Mouse (Mus musculus): ENCODE measurements around the gene Dhx16. TPM values are rescaled to one million over a fixed set of nuclear protein-coding genes. Genes with fewer than 3 reads are reported as not detected.
A peak's percentile ranks its signal among the peaks of the same experiment; 100 is the strongest.
"Not testable (repeated sequence)": the region's sequence is repeated elsewhere in the genome, so short reads cannot be mapped to it uniquely, and the experiment has no call there.

The Dhx16 gene
- polyA plus RNA-seq, 1 experiment from 2014 or later = 53.0 TPM

- Histone ChIP-seq H3K36me3 (peaks cover 65% of the 10 kb centered on the region), H3K4me1 (replicated peaks) (peaks cover 28% of the 10 kb centered on the region), H3K4me3 (no peak overlapping the region), H3K9me3 (no peaks in the 10 kb centered on the region), H3K27me3 (ENCODE audit: insufficient read depth, poor library complexity, severe bottlenecking) (no peaks in the 10 kb centered on the region), H3K27ac (peak overlapping the region; percentile 40; the same call in 1 of the 2 replicates)
- DNase-seq (ENCODE audit: low spot score) = no peak
- WGBS = 91% methylated on average over 4 of the region's 4 CpGs
Observed at GRCm38 (mm10) chr17:35921710-35922109, 42.1 kb downstream of the Dhx16 start.

- Histone ChIP-seq H3K9me3 (no peaks in the 10 kb centered on the region), H3K27ac (no peak overlapping the region), H3K4me3 (no peak overlapping the region), H3K4me1 (replicated peaks) (peaks cover 28% of the 10 kb centered on the region), H3K36me3 (peaks cover 67% of the 10 kb centered on the region), H3K27me3 (ENCODE audit: insufficient read depth, poor library complexity, severe bottlenecking) (no peaks in the 10 kb centered on the region)
- WGBS = 92% methylated on average over 3 of the region's 3 CpGs
- no peak for DNase-seq (ENCODE audit: low spot score)
Observed at GRCm38 (mm10) chr17:35922566-35922965, 42.9 kb downstream of the Dhx16 start.

- H3K4me1 ChIP-seq (replicated peaks) = peaks cover 28% of the 10 kb centered on the region
- no peak overlapping the region for H3K27ac ChIP-seq
- no peaks in the 10 kb centered on the region for H3K9me3 ChIP-seq
- H3K36me3 ChIP-seq = peaks cover 69% of the 10 kb centered on the region
- no peaks in the 10 kb centered on the region for H3K27me3 ChIP-seq (ENCODE audit: insufficient read depth, poor library complexity, severe bottlenecking)
- no peak for DNase-seq (ENCODE audit: low spot score)
- 94% methylated on average over 4 of the region's 4 CpGs for WGBS
- no peak overlapping the region for H3K4me3 ChIP-seq
Observed at GRCm38 (mm10) chr17:35923281-35923680, 43.7 kb downstream of the Dhx16 start.

- Histone ChIP-seq H3K36me3 (peaks cover 99% of the 10 kb centered on the region), H3K4me1 (replicated peaks) (no peaks in the 10 kb centered on the region)
- DNase-seq (ENCODE audit: low spot score) = no peak
Observed at GRCm38 (mm10) chr17:35927471-35927870, 47.9 kb downstream of the Dhx16 start.

GRCm38 (mm10) chr17:35929534-35929933, 49.9 kb downstream of the Dhx16 start:
- DNase-seq (ENCODE audit: low spot score) = no peak
- Histone ChIP-seq H3K36me3 (peaks cover 82% of the 10 kb centered on the region), H3K27ac (no peak overlapping the region), H3K4me1 (replicated peaks) (no peaks in the 10 kb centered on the region), H3K4me3 (no peak overlapping the region), H3K9me3 (no peaks in the 10 kb centered on the region), H3K27me3 (ENCODE audit: insufficient read depth, poor library complexity, severe bottlenecking) (no peaks in the 10 kb centered on the region)
- 92% methylated on average over 2 of the region's 2 CpGs for WGBS

More at GRCm38 (mm10) chr17:35927471-35927870, 47.9 kb downstream of the Dhx16 start:
- H3K9me3 ChIP-seq = no peaks in the 10 kb centered on the region
- H3K4me3 ChIP-seq = no peak overlapping the region
- no peaks in the 10 kb centered on the region for H3K27me3 ChIP-seq (ENCODE audit: insufficient read depth, poor library complexity, severe bottlenecking)
- H3K27ac ChIP-seq = no peak overlapping the region
- WGBS = 94% methylated on average over 1 of the region's 1 CpGs

GRCm38 (mm10) chr17:35930627-35931026, 51.0 kb downstream of the Dhx16 start:
- no peaks in the 10 kb centered on the region for H3K9me3 ChIP-seq
- no peak overlapping the region for H3K4me3 ChIP-seq
- no peak overlapping the region for H3K27ac ChIP-seq
- H3K4me1 ChIP-seq (replicated peaks) = no peaks in the 10 kb centered on the region
- peaks cover 71% of the 10 kb centered on the region for H3K36me3 ChIP-seq
- DNase-seq (ENCODE audit: low spot score) = no peak
- H3K27me3 ChIP-seq (ENCODE audit: insufficient read depth, poor library complexity, severe bottlenecking) = no peaks in the 10 kb centered on the region
- WGBS = 98% methylated on average over 12 of the region's 12 CpGs

- no peaks in the 10 kb centered on the region for H3K27me3 ChIP-seq (ENCODE audit: insufficient read depth, poor library complexity, severe bottlenecking)
- H3K9me3 ChIP-seq = no peaks in the 10 kb centered on the region
- no peak overlapping the region for H3K4me3 ChIP-seq
- peaks cover 51% of the 10 kb centered on the region for H3K36me3 ChIP-seq
- H3K4me1 ChIP-seq (replicated peaks) = no peaks in the 10 kb centered on the region
- DNase-seq (ENCODE audit: low spot score) = no peak
- no peak overlapping the region for H3K27ac ChIP-seq
- WGBS = 94% methylated on average over 4 of the region's 4 CpGs
Observed at GRCm38 (mm10) chr17:35932608-35933007, 53.0 kb downstream of the Dhx16 start.

- H3K9me3 ChIP-seq; H3K27me3 ChIP-seq (ENCODE audit: insufficient read depth, poor library complexity, severe bottlenecking); DNase-seq (ENCODE audit: low spot score); H3K4me3 ChIP-seq; H3K4me1 ChIP-seq (replicated peaks); H3K27ac ChIP-seq: not testable (repeated sequence)
- H3K36me3 ChIP-seq = peaks cover 20% of the 10 kb centered on the region
- WGBS = 89% methylated on average over 14 of the region's 14 CpGs
Observed at GRCm38 (mm10) chr17:35935763-35936162, 56.1 kb downstream of the Dhx16 start.

- Histone ChIP-seq H3K27me3 (ENCODE audit: insufficient read depth, poor library complexity, severe bottlenecking) (no peaks in the 10 kb centered on the region), H3K4me1 (replicated peaks) (no peaks in the 10 kb centered on the region), H3K4me3 (no peak overlapping the region), H3K36me3 (no peaks in the 10 kb centered on the region), H3K9me3 (peaks cover 2% of the 10 kb centered on the region; the same call in 1 of the 2 replicates), H3K27ac (no peak overlapping the region)
- 44% methylated on average over 2 of the region's 2 CpGs for WGBS
- peak; percentile 49 for DNase-seq (ENCODE audit: low spot score)
Observed at GRCm38 (mm10) chr17:35937700-35938348, 58.2 kb downstream of the Dhx16 start.

- DNase-seq (ENCODE audit: low spot score) = no peak
- H3K4me1 ChIP-seq (replicated peaks) = no peaks in the 10 kb centered on the region
- peaks cover 2% of the 10 kb centered on the region; the same call in 1 of the 2 replicates for H3K9me3 ChIP-seq
- H3K27me3 ChIP-seq (ENCODE audit: insufficient read depth, poor library complexity, severe bottlenecking) = no peaks in the 10 kb centered on the region
- 38% methylated on average over 2 of the region's 2 CpGs for WGBS
- no peak overlapping the region for H3K27ac ChIP-seq
- no peak overlapping the region for H3K4me3 ChIP-seq
- no peaks in the 10 kb centered on the region for H3K36me3 ChIP-seq
Observed at GRCm38 (mm10) chr17:35939108-35939507, 59.5 kb downstream of the Dhx16 start.

- Histone ChIP-seq H3K9me3 (peaks cover 2% of the 10 kb centered on the region; the same call in 1 of the 2 replicates), H3K4me1 (replicated peaks) (no peaks in the 10 kb centered on the region), H3K4me3 (no peak overlapping the region), H3K36me3 (no peaks in the 10 kb centered on the region), H3K27ac (no peak overlapping the region), H3K27me3 (ENCODE audit: insufficient read depth, poor library complexity, severe bottlenecking) (no peaks in the 10 kb centered on the region)
- 67% methylated on average over 1 of the region's 1 CpGs for WGBS
- no peak for DNase-seq (ENCODE audit: low spot score)
Observed at GRCm38 (mm10) chr17:35939941-35940340, 60.3 kb downstream of the Dhx16 start.

Measured in hindbrain, embryonic 10.5 days (tissue).